Mouse (Mus musculus): Measurements from ENCODE around the gene Arhgap25. TPM values are rescaled to one million over a fixed set of nuclear protein-coding genes. Genes with fewer than 3 reads are reported as not detected.
"Not testable (repeated sequence)": the region's sequence is repeated elsewhere in the genome, so short reads cannot be mapped to it uniquely, and the experiment has no call there.

Arhgap25 gene
- polyA plus RNA-seq, 1 experiment from 2014 or later, result 1.9 TPM

DNA sequence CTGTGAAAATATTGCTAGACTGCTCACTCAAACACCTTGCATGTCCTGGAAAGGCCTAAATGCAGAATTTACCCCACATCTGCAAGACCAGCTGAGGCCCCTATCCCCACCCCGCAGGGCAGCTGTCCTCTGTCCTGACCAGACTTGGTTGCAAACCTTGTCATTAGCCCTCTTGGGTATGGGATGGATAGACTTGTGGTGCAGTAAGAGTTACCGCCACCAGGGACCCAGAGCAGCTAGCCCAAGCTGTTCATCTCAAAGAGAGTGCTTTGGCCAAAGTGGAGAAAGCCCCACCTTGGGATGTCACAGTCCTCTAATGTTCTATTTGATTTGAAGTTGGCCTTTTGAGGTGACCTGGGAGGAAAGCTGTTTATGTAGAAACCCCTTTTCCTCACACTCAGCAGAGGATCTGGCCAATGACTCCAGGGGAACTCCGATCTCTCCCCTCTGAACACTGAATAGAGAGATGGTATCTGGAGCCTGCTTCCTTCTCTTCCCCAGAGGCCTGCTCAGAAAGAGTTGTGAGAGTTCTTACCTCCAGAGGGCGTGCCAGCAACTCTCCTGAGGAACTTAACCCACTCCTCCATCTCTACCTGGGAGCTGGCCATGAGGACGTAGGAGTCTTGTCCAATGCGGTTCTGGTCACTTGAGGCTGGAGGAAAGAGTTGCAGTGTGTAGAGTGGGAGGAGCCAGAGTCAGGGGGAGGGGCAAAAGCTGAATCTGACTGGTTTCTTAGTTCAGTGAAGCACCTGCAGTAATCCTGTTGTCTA lies 45.2 kb downstream of the Arhgap25 start:
- H3K4me3 ChIP-seq, result no peak overlapping the region
- H3K9me3 ChIP-seq, result no peaks in the 10 kb centered on the region
- no peak overlapping the region for H3K4me2 ChIP-seq
- H3K4me1 ChIP-seq, result no peaks in the 10 kb centered on the region
- 66% methylated on average over 6 of the region's 6 CpGs for WGBS
- ATAC-seq (replicated peaks), result no peak
- H3K27ac ChIP-seq, result no peak overlapping the region
- no peaks in the 10 kb centered on the region for H3K27me3 ChIP-seq (replicated peaks)
- no peaks in the 10 kb centered on the region for H3K36me3 ChIP-seq (replicated peaks)
- no peak overlapping the region for H3K9ac ChIP-seq

GRCm38 (mm10) chr6:87484806-87485205 lies 48.3 kb downstream of the Arhgap25 start:
- ATAC-seq (replicated peaks), result no peak
- no peaks in the 10 kb centered on the region for H3K4me1 ChIP-seq
- no peaks in the 10 kb centered on the region for H3K27me3 ChIP-seq (replicated peaks)
- H3K4me3 ChIP-seq, result no peak overlapping the region
- no peaks in the 10 kb centered on the region for H3K36me3 ChIP-seq (replicated peaks)
- H3K9me3 ChIP-seq, result no peaks in the 10 kb centered on the region
- no peak overlapping the region for H3K9ac ChIP-seq
- no peak overlapping the region for H3K4me2 ChIP-seq
- H3K27ac ChIP-seq, result no peak overlapping the region
- 74% methylated on average over 5 of the region's 5 CpGs for WGBS

DNA sequence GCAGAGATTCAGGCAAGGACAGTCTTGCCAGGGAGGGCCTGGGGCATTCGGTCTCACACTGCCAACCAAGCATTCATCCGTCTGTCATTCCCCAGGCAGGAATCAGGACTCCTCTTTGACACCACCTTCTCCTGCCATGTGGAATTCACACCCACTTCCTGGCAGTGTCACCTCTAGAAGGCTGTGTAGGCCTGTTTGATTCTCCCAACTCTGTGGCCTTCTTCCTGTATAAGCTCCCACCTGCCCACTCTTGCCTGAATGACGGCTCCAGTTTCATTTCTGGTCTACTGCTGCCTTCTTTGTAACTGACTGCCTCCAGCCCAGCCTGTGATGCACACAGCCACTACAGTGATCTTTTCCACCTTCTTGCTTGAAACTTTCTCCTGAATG lies 49.2 kb downstream of the Arhgap25 start:
- Histone ChIP-seq H3K4me3 (no peak overlapping the region), H3K9ac (no peak overlapping the region), H3K4me1 (no peaks in the 10 kb centered on the region), H3K9me3 (no peaks in the 10 kb centered on the region), H3K27ac (no peak overlapping the region), H3K4me2 (no peak overlapping the region), H3K36me3 (replicated peaks) (no peaks in the 10 kb centered on the region), H3K27me3 (replicated peaks) (no peaks in the 10 kb centered on the region)
- WGBS, result 77% methylated on average over 3 of the region's 3 CpGs
- ATAC-seq (replicated peaks), result no peak

GRCm38 (mm10) chr6:87483224-87483899 lies 49.7 kb downstream of the Arhgap25 start:
- WGBS, result 72% methylated on average over 12 of the region's 12 CpGs
- no peaks in the 10 kb centered on the region for H3K27me3 ChIP-seq (replicated peaks)
- no peak overlapping the region for H3K27ac ChIP-seq
- H3K36me3 ChIP-seq (replicated peaks), result no peaks in the 10 kb centered on the region
- no peaks in the 10 kb centered on the region for H3K4me1 ChIP-seq
- ATAC-seq (replicated peaks), result no peak
- H3K9me3 ChIP-seq, result no peaks in the 10 kb centered on the region
- H3K9ac ChIP-seq, result no peak overlapping the region
- no peak overlapping the region for H3K4me2 ChIP-seq
- H3K4me3 ChIP-seq, result no peak overlapping the region

DNA sequence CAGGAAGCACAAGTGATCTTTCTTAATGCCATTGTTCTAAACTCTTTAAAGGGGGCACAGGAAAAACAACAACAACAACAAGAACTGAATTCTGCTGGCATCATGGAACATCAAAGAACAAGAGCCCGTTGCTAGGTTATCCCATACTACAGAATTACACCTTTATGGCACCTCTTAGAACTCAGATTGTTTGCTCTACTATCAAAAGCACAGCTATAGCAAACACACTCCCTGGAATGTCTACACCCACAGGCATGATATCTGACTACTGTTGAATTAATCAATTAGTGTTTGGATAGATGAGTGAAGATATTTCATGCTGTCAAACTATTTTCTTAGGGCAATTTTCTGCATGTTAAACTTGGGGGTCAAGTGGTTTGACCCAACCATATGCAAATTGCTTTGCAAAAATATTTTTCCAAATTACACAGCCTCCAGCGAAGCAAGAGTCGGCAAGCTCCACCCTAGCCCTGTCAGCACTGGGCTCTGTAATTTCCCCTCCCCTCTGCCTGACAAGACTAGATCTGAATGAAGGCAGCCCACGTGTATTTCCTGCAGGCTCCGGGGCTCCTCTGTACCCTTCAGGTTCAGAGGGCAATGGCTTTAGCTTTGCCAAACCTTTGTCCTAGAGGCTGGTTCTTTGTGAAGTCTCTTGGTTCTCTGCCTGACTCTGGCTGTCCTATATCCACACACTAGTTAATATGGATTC lies 53.6 kb downstream of the Arhgap25 start:
- no peak overlapping the region for H3K4me2 ChIP-seq
- no peak overlapping the region for H3K27ac ChIP-seq
- H3K9me3 ChIP-seq, result no peaks in the 10 kb centered on the region
- ATAC-seq (replicated peaks), result no peak
- WGBS, result 71% methylated on average over 5 of the region's 5 CpGs
- H3K4me3 ChIP-seq, result no peak overlapping the region
- no peaks in the 10 kb centered on the region for H3K27me3 ChIP-seq (replicated peaks)
- H3K4me1 ChIP-seq, result no peaks in the 10 kb centered on the region
- no peaks in the 10 kb centered on the region for H3K36me3 ChIP-seq (replicated peaks)
- no peak overlapping the region for H3K9ac ChIP-seq

GRCm38 (mm10) chr6:87478847-87479246 lies 54.2 kb downstream of the Arhgap25 start:
- Histone ChIP-seq H3K27me3 (replicated peaks) (no peaks in the 10 kb centered on the region), H3K4me2 (no peak overlapping the region), H3K4me1 (no peaks in the 10 kb centered on the region), H3K9ac (no peak overlapping the region), H3K4me3 (no peak overlapping the region), H3K9me3 (no peaks in the 10 kb centered on the region), H3K36me3 (replicated peaks) (no peaks in the 10 kb centered on the region), H3K27ac (no peak overlapping the region)
- WGBS, result 54% methylated on average over 4 of the region's 4 CpGs
- ATAC-seq (replicated peaks), result no peak

DNA sequence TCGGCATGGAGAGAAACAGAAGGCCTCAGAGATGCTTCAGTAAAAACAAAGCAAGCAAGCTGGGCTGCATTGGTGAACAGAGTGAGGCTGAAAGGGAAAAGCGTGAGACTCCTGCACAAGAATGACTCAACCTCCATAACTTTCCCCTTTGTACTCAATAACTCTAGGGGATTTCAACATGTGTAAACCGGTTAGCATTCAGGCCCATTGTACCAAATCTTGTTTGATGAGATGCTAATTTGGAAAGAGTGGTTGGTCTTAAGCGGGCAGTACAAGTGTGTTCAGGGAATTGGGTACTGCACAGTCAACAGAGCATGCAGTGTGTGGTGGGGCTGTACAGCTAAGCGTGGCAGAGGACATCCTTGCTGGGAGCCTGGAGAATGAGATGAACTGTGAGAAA lies 57.8 kb downstream of the Arhgap25 start:
- H3K36me3 ChIP-seq (replicated peaks), result no peaks in the 10 kb centered on the region
- no peaks in the 10 kb centered on the region for H3K4me1 ChIP-seq
- no peak overlapping the region for H3K4me2 ChIP-seq
- no peaks in the 10 kb centered on the region for H3K27me3 ChIP-seq (replicated peaks)
- 75% methylated on average over 5 of the region's 5 CpGs for WGBS
- no peaks in the 10 kb centered on the region for H3K9me3 ChIP-seq
- no peak for ATAC-seq (replicated peaks)
- no peak overlapping the region for H3K27ac ChIP-seq
- no peak overlapping the region for H3K4me3 ChIP-seq
- H3K9ac ChIP-seq, result no peak overlapping the region

- not testable (repeated sequence) for H3K27me3 ChIP-seq (replicated peaks); H3K27ac ChIP-seq; H3K9me3 ChIP-seq; H3K4me1 ChIP-seq; H3K9ac ChIP-seq; ATAC-seq (replicated peaks); H3K4me2 ChIP-seq; H3K4me3 ChIP-seq; H3K36me3 ChIP-seq (replicated peaks)
- WGBS, result 93% methylated on average over 12 of the region's 12 CpGs
Observed at GRCm38 (mm10) chr6:87470098-87470497, 63.0 kb downstream of the Arhgap25 start.

DNA sequence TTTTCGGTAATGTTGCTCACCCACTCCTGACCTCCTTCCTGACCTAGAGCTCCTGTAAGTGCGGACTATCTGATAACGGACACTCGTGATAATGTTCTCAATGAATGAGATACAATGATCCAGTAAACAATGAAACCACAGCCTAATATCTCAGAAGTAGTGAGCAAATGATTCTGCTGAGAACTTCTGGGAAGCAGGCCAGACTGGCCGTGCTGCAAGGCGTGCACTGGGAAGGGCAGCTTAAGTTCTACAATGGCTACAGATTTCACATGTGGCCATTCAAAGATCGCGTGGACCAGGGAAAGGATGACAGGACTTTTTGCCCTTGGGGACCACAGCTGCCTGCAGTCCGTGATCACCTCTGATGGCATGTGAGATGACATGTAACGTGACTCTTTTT lies 64.7 kb downstream of the Arhgap25 start:
- no peaks in the 10 kb centered on the region for H3K36me3 ChIP-seq (replicated peaks)
- WGBS, result 88% methylated on average over 10 of the region's 10 CpGs
- no peak overlapping the region for H3K27ac ChIP-seq
- H3K4me2 ChIP-seq, result no peak overlapping the region
- H3K27me3 ChIP-seq (replicated peaks), result no peaks in the 10 kb centered on the region
- no peaks in the 10 kb centered on the region for H3K9me3 ChIP-seq
- H3K4me3 ChIP-seq, result no peak overlapping the region
- H3K9ac ChIP-seq, result no peak overlapping the region
- no peaks in the 10 kb centered on the region for H3K4me1 ChIP-seq
- no peak for ATAC-seq (replicated peaks)

DNA sequence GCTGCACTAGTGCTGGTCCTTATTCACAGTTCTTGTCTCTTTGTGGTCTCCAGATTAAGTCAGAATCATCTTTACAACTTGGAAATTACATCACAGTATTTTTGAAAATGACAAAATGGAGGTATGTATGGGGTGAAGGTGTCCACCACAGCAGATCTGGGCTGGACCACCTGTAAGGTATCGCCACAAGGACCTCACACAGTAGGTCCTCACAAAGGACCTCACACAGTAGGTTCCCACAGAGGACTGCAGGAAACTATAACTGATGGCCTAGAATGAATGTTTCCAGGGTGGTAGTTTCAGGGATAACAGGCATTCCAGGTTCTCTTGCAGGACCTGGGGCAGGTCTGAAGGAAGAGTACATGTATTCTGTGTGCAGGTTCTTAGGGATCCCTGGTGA lies 65.7 kb downstream of the Arhgap25 start:
- no peak overlapping the region for H3K9ac ChIP-seq
- no peaks in the 10 kb centered on the region for H3K4me1 ChIP-seq
- H3K27ac ChIP-seq, result no peak overlapping the region
- ATAC-seq (replicated peaks), result no peak
- no peaks in the 10 kb centered on the region for H3K27me3 ChIP-seq (replicated peaks)
- H3K4me2 ChIP-seq, result no peak overlapping the region
- 98% methylated on average over 1 of the region's 1 CpGs for WGBS
- no peaks in the 10 kb centered on the region for H3K9me3 ChIP-seq
- H3K36me3 ChIP-seq (replicated peaks), result no peaks in the 10 kb centered on the region
- no peak overlapping the region for H3K4me3 ChIP-seq

- H3K27me3 ChIP-seq (replicated peaks), result no peaks in the 10 kb centered on the region
- H3K4me3 ChIP-seq, result peak overlapping the region; percentile 10; the same call in 1 of the 2 replicates
- no peaks in the 10 kb centered on the region for H3K36me3 ChIP-seq (replicated peaks)
- H3K9ac ChIP-seq, result no peak overlapping the region
- 10% methylated on average over 12 of the region's 12 CpGs for WGBS
- H3K9me3 ChIP-seq, result no peaks in the 10 kb centered on the region
- H3K4me1 ChIP-seq, result no peaks in the 10 kb centered on the region
- peak overlapping the region; percentile 38 for H3K4me2 ChIP-seq
- no peak for ATAC-seq (replicated peaks)
- no peak overlapping the region for H3K27ac ChIP-seq
Observed at GRCm38 (mm10) chr6:87466221-87466620, 66.8 kb downstream of the Arhgap25 start.

- ATAC-seq (replicated peaks), result no peak
- Histone ChIP-seq H3K27me3 (replicated peaks) (no peaks in the 10 kb centered on the region), H3K4me1 (no peaks in the 10 kb centered on the region), H3K9ac (no peak overlapping the region), H3K36me3 (replicated peaks) (no peaks in the 10 kb centered on the region), H3K9me3 (no peaks in the 10 kb centered on the region), H3K4me2 (no peak overlapping the region), H3K4me3 (no peak overlapping the region), H3K27ac (no peak overlapping the region)
- 81% methylated on average over 6 of the region's 6 CpGs for WGBS
Observed at GRCm38 (mm10) chr6:87455507-87455906, 77.6 kb downstream of the Arhgap25 start.
